In genomic region chr12:99627201-99627897, GRCm38 (mm10) we compare ENCODE assay signal across 8 mouse cellular contexts.
A peak's percentile ranks its signal among the peaks of the same experiment; 100 is the strongest.
DNase-seq lines count a peak whose midpoint lies in the region; ATAC-seq lines count a peak whose summit lies in the region.

No protein-coding gene starts in this region.

- no peak overlapping the region for H3K27ac ChIP-seq in forebrain, embryonic 11.5 days (ENCODE audit: low read depth, low read length)
- H3K27ac ChIP-seq in hindbrain, embryonic 14.5 days: peak overlapping the region; percentile 85
- peak overlapping the region; percentile 82 for H3K27ac ChIP-seq in midbrain, embryonic 13.5 days

- DNase-seq in gastrocnemius, adult 18-20 months (ENCODE audit: low spot score): peak; percentile 84
- no peak for DNase-seq in gastrocnemius, adult 8-10 months (ENCODE audit: low spot score in 2 of 2)
- peak; percentile 25 for DNase-seq in Muller cell, postnatal 12 days (ENCODE audit: inconsistent ontology term)
- peak; percentile 49 for DNase-seq in forebrain, embryonic 11.5 days (ENCODE audit: low spot score)
- peak; percentile 64 for DNase-seq in hindbrain, embryonic 14.5 days (ENCODE audit: low spot score)
- DNase-seq in layer of hippocampus, postnatal 25 days (ENCODE audit: extremely low spot score in 1 of 2, low spot score in 1 of 2): peak; percentile 25 to 46
- no peak for DNase-seq in spleen, adult 12 weeks (ENCODE audit: low spot score)

- H3K4me3 ChIP-seq in forebrain, embryonic 11.5 days (ENCODE audit: low read depth, low read length): peak overlapping the region; percentile 50
- H3K4me3 ChIP-seq in hindbrain, embryonic 14.5 days (replicated peaks; ENCODE audit: low read length): peak overlapping the region; percentile 58
- peak overlapping the region; percentile 57 for H3K4me3 ChIP-seq in midbrain, embryonic 13.5 days (replicated peaks)

- no peaks in the 10 kb centered on the region for H3K27me3 ChIP-seq in forebrain, embryonic 11.5 days (ENCODE audit: control insufficient read depth, insufficient read depth, low read length)
- no peaks in the 10 kb centered on the region for H3K27me3 ChIP-seq in hindbrain, embryonic 14.5 days (ENCODE audit: control insufficient read depth, insufficient read depth, low read length)
- H3K27me3 ChIP-seq in midbrain, embryonic 13.5 days: no peaks in the 10 kb centered on the region; the same call in 1 of the 2 replicates

- H3K9me3 ChIP-seq in forebrain, embryonic 11.5 days (ENCODE audit: control insufficient read depth, low read length): no peaks in the 10 kb centered on the region
- no peaks in the 10 kb centered on the region for H3K9me3 ChIP-seq in hindbrain, embryonic 14.5 days (ENCODE audit: control insufficient read depth, low read length)
- H3K9me3 ChIP-seq in midbrain, embryonic 13.5 days: no peaks in the 10 kb centered on the region

- peak overlapping the region; percentile 65 for H3K4me2 ChIP-seq in forebrain, embryonic 11.5 days (ENCODE audit: low read depth, low read length, severe bottlenecking)
- H3K4me2 ChIP-seq in hindbrain, embryonic 14.5 days (replicated peaks): peak overlapping the region; percentile 57
- peak overlapping the region; percentile 60 for H3K4me2 ChIP-seq in midbrain, embryonic 13.5 days (replicated peaks)

- H3K9ac ChIP-seq in forebrain, embryonic 11.5 days (ENCODE audit: low read length): peak overlapping the region; percentile 58; the same call in 1 of the 2 replicates
- H3K9ac ChIP-seq in hindbrain, embryonic 14.5 days: peak overlapping the region; percentile 61
- H3K9ac ChIP-seq in midbrain, embryonic 13.5 days (replicated peaks): peak overlapping the region; percentile 68

- no peak for ATAC-seq in forebrain, embryonic 11.5 days (replicated peaks; ENCODE audit: low FRiP score)
- peak; percentile 47 for ATAC-seq in hindbrain, embryonic 14.5 days (ENCODE audit: low FRiP score)
- no peak for ATAC-seq in midbrain, embryonic 13.5 days

- no peaks in the 10 kb centered on the region for H3K36me3 ChIP-seq in forebrain, embryonic 11.5 days (ENCODE audit: control insufficient read depth, insufficient read depth, low read length)
- H3K36me3 ChIP-seq in hindbrain, embryonic 14.5 days (replicated peaks; ENCODE audit: control insufficient read depth, insufficient read depth): no peaks in the 10 kb centered on the region
- no peaks in the 10 kb centered on the region for H3K36me3 ChIP-seq in midbrain, embryonic 13.5 days

- H3K4me1 ChIP-seq in forebrain, embryonic 11.5 days (replicated peaks; ENCODE audit: control insufficient read depth, insufficient read depth, low read length): no peaks in the 10 kb centered on the region
- H3K4me1 ChIP-seq in hindbrain, embryonic 14.5 days (replicated peaks; ENCODE audit: control insufficient read depth, insufficient read depth, low read length): peaks cover 6% of the 10 kb centered on the region; the same call in 1 of the 2 replicates
- H3K4me1 ChIP-seq in midbrain, embryonic 13.5 days (replicated peaks): peaks cover 19% of the 10 kb centered on the region

- WGBS in forebrain, embryonic 11.5 days: 1% methylated on average over 40 of the region's 40 CpGs
- WGBS in hindbrain, embryonic 14.5 days: under 1% methylated on average over 40 of the region's 40 CpGs
- WGBS in midbrain, embryonic 13.5 days: under 1% methylated on average over 40 of the region's 40 CpGs

Comparison
In these comparisons a context has a peak if more than half of its experiments do, and no peak if none do; other contexts are left out.
1. DNase-seq: peak in gastrocnemius, adult 18-20 months (single experiment), Muller cell, postnatal 12 days (single experiment), forebrain, embryonic 11.5 days (single experiment), hindbrain, embryonic 14.5 days (single experiment) and layer of hippocampus, postnatal 25 days (2 of 2); none in gastrocnemius, adult 8-10 months (0 of 2) and spleen, adult 12 weeks (single experiment).
2. Peak in every context shown above with its lines, with median percentiles within 50 percentile points of each other: H3K4me2 ChIP-seq, H3K4me3 ChIP-seq and H3K9ac ChIP-seq.